Mouse (Mus musculus) urinary bladder, postnatal 14 days (tissue): ENCODE data around the gene Supt7l.
A peak's percentile ranks its signal among the peaks of the same experiment; 100 is the strongest.
"Not testable (repeated sequence)": the region's sequence is repeated elsewhere in the genome, so short reads cannot be mapped to it uniquely, and the experiment has no call there.

ENCODE experiments used
- DNase-seq: peaks from one replicate; pipeline ENCODE4 v3.0.0; 2021; ENCODE audit warnings: low spot score

The Supt7l gene

GRCm38 (mm10) chr5:31527707-31528106 lies at the start of gene Supt7l:
TSS of gene Supt7l (minus strand) at chr5:31527807.
- DNase-seq, result not testable (repeated sequence)

DNA sequence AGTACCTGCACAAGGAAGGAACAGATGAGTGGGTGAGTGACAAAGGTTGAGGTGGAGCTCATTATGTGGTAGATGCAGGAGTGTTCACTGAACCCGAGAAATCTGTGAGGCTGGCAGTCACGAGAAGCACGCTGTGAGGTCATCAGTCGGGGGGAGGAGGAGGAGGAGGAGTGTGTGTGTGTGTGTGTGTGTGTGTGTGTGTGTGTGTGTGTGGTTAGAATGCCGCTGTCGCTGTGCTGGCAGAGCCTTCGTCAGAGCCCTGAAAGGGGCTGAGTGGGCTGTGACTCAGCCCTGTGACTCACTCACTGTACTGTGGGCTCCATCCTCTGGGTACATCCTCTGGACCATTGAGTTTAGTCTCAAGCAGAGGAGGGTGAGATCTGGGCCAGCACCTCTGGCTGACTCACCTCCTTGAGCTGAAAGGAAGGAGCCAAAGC lies 49.0 kb upstream of the Supt7l start:
- DNase-seq, result peak; percentile 59

- no peak for DNase-seq
These were observed 46.1 kb upstream of the Supt7l start for GRCm38 (mm10) chr5:31573722-31574121.

DNA sequence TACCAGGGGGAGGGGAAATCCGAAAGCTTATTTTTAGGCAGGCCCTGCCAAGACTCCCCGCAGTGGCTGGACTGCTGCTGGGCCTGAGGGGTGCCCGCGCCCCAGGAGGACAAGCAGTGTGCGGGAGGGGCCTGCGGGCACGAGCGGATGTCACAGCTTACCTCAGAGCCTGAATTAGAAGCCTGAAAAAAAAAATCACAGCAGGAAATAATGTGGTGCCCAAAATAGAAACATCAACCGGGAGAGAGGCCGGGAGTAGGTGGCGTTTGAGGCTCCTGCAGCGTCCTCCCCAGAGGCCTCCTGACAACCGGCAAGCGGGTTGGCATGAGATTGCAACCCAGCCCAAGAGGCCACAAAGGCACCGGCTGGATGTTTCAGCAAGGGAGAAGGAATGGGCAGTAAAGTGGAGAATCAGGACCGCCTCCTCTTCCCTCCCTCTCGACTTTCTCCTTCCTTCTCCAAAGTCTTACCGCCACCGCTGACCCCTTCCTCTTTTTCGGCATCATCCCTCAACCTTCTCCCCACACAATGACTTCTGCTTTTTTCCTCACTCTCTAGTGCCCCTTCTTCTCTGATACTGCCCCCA lies 43.5 kb upstream of the Supt7l start:
- no peak for DNase-seq

DNA sequence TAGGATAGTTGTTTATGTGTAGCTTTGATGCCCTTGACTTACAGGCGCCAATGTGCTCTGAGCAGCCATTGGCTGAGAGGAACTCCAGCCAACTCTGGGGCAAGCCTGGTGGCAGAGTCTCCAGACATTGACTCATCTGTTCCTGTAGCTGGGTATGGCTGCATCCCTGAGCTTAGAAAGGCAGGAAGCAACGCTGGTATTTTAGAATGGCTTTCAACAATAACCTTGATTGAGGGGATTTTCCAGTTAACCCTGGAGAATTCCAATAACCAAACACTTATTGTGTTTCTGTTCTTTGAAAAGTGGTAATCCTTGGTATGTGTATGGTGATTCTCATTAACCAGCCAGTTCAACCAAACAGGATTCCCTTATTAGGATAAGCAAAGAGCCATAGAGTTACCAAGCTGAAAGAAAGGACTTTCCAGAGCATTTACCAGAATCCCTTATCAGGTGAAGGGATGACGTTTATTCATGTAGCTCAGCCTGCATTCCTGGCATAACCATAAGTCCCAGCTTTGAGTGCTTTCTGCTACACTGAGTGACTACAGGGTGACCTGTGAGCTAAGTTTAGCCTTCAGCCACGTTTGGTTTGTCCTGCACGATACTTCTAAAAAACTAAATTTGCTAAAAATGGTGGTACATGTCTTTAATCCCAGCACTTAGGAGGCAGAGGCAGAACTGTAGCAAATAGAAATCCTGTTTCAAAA lies 40.5 kb upstream of the Supt7l start:
- no peak for DNase-seq

GRCm38 (mm10) chr5:31566457-31566856 lies 38.9 kb upstream of the Supt7l start:
- no peak for DNase-seq

DNA sequence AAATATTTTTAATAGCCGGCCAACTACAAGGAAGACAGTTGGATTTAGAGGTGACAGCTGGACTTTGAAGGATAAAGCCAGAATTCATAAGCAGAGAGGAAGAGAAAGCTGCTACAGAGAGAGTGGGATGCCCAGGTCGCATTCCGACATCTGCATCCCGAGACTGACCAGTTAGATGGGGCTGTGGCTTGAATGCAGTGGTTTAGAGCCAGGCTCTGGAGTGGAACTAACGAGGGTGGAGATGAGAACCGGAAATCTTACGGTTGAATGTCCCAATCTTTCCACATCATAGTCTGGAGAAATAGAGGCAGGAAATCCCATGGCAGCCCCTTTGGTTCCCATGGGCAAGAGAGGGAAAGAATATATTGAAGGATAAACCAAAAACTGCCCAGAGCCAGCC lies 38.4 kb upstream of the Supt7l start:
- no peak for DNase-seq

GRCm38 (mm10) chr5:31564976-31565375 lies 37.4 kb upstream of the Supt7l start:
- peak; percentile 54 for DNase-seq

DNA sequence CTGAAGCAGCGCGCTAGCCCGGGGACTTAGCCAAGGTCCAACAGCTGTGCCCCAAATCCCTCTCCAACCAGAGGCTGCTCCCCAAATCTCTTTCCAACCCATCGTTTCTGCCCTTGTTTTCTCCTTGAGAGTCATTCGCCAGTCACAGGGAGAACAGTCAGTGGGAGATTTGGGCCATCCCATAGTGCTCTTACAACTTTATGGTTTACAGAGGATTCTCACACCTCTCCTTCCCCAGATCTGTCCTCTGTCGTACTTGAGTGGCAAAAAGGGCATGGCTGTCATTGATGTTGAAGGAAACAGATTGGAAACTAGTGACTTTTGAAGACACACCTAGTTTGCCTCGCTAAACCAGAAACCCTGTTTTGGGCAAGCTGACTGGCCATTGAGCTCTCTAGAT lies 36.3 kb upstream of the Supt7l start:
- DNase-seq, result no peak

GRCm38 (mm10) chr5:31563496-31563895 lies 35.9 kb upstream of the Supt7l start:
- peak; percentile 77 for DNase-seq

- no peak for DNase-seq
These were observed 34.5 kb upstream of the Supt7l start for GRCm38 (mm10) chr5:31562036-31562666.

- DNase-seq, result no peak
These were observed 32.7 kb upstream of the Supt7l start for GRCm38 (mm10) chr5:31560352-31560751.

GRCm38 (mm10) chr5:31559401-31559800 lies 31.8 kb upstream of the Supt7l start:
- DNase-seq, result no peak

DNA sequence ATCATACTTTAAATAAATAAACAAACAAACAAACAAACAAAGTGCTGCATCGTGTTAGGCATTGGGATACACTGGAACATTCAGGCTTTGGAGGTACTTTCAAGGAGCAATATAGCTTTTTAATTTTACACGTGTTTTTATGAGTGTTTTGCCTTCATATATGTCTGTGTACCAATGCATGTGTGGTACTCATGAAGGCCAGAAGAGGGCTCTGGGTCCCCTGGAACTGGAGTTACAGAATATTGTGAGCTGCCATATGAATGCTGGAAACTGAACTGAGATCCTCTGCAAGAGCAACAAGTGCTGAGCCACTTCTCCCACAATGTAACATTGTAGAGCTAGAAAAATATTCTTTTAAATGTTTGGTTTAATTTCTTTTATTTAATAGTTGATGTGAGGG lies 7.6 kb upstream of the Supt7l start:
- DNase-seq, result no peak

GRCm38 (mm10) chr5:31528560-31528959 lies 953 bp upstream of the Supt7l start:
- no peak for DNase-seq

DNA sequence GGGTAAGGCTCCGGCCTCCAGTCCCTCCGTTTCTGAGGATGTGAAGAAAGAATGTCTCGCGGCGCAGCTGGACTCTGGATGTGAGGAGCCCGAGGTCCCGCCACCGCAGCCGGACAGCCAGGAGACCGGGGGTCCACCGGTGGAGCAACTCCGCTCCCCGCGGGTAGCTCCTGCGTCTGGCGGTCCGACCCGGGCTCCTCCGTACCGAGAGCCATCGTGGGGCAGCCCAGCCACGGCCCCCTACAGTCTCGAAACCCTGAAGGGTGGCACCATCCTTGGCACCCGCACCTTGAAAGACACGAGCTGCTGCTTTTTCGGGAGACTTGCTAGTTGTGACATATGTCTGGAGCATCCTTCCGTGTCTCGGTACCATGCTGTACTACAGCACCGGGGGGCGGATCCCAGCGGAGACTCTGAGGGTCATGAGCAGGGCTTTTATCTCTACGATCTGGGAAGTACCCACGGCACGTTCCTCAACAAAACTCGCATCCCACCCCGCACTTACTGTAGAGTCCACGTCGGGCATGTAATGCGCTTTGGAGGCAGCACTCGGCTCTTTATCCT lies 408 bp downstream of the Supt7l start:
- no peak for DNase-seq

DNA sequence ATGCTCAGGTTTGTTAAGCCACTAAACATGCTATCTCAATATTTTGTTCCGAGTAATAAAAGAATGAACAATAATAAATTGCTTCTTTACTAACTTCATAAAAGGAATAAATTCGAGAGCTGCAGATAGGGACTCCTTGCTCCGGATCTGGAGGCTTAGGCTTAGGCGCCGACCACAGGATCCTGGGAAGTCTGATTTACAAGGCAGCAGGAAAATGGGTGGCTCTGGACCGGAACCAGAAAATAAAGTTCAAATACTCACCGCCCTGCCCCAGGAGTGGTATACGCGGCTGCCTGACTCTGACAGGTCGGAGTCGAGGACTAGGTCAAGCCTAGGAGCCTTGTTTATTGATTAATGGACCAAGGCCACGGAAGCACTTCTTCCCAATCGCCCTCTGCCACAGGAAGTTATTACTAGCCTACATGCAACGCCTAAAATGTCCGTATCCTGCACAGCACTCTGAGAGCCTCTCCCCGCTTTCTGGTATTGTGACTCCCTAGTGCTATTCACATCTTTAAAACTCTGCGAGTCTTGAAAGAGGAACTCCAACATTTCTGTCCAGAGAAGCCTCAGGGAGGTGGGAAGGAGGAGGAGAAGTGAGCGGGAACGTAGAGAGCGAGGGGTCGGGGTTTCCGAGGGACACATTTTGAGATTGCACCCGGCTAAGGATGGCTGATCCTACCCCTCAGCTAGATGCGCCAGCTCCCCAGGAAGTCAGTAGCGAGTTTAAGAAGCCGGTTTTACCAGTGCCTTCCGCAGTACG lies 1.1 kb downstream of the Supt7l start, which contains the start of gene Slc4a1ap:
Gene Slc4a1ap, plus strand, starts transcription at position 642 of the 763 bp plus-strand sequence.
- DNase-seq, result peak; percentile 78

GRCm38 (mm10) chr5:31520556-31520955 lies 7.1 kb downstream of the Supt7l start:
- DNase-seq, result no peak

DNA sequence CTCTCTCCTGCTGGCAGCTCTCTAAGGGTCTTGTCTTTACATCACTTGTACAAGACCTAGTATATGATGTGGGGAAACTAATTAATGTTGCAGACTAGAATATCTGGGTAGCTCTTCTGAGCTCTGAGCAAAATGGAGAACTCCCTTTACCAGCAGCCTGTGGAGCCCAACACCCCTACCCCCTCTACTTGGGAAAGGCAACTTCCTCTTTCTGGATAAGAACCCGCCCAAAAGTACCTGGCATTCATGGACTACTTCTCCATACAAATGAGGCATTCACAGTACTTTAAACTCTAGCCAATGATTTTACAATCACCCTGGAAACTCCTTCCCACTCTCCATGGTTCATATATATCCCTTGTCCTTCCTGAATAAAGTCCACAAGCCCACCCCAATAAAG lies 15.1 kb downstream of the Supt7l start:
- DNase-seq, result no peak

DNA sequence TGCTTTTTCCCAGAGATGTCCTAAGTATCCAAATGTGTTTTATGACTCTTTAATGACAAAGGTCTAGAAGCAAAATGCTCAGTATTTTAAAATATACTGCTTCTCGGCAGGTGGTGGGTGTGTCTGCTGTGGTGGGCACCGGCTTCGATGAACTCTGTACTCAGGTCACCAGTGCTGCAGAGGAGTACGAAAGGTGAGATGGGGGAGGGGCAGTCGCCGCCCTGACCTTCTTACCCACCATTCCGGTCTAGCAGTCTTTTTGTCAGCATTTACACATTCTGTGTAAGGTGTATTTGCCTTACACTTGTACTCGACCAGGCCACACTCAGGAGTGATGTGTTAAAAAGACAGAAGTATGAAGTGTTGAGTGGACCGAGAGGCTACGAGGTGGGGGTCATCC lies 22.8 kb downstream of the Supt7l start:
- DNase-seq, result no peak

- peak; percentile 89 for DNase-seq
These were observed 32.9 kb downstream of the Supt7l start, which contains the start of gene Gpn1 for GRCm38 (mm10) chr5:31494513-31495297. TSS of gene Gpn1 (plus strand) at chr5:31494741.
